8 mouse cellular contexts compared by ENCODE assay signal in genomic region chr12:76634899-76635693, GRCm38 (mm10).
DNase-seq lines count a peak whose midpoint lies in the region.

No protein-coding gene starts in this region.

- peak; percentile 49 to 62 for DNase-seq in layer of hippocampus, postnatal 10 days (ENCODE audit: low spot score in 2 of 2)
- DNase-seq in layer of hippocampus, adult 11-12 months (ENCODE audit: low spot score): no peak
- peak; percentile 76 for DNase-seq in cerebellum, adult 9-11 months
- peak; percentile 57 for DNase-seq in gastrocnemius, postnatal 25 days
- peak; percentile 66 to 75 for DNase-seq in kidney, postnatal 36 days
- DNase-seq in retina, embryonic 14.5 days (ENCODE audit: low spot score): peak; percentile 63
- DNase-seq in adrenal gland, postnatal 4 days (ENCODE audit: low spot score in 2 of 2): no peak
- no peak for DNase-seq in layer of hippocampus, adult 8-10 months (ENCODE audit: low spot score in 2 of 2)

Comparison
In these comparisons a context has a peak if more than half of its experiments do, and no peak if none do; other contexts are left out.
1. DNase-seq: peak in layer of hippocampus, postnatal 10 days (2 of 2), cerebellum, adult 9-11 months (single experiment), gastrocnemius, postnatal 25 days (single experiment), kidney, postnatal 36 days (2 of 2) and retina, embryonic 14.5 days (single experiment); none in layer of hippocampus, adult 11-12 months (single experiment), adrenal gland, postnatal 4 days (0 of 2) and layer of hippocampus, adult 8-10 months (0 of 2).